Mouse (Mus musculus): Measurements from ENCODE around the gene Foxp3. TPM values are rescaled to one million over a fixed set of nuclear protein-coding genes. Genes with fewer than 3 reads are reported as not detected.

Gene Foxp3
- polyA plus RNA-seq, 1 experiment, result not detected

DNA sequence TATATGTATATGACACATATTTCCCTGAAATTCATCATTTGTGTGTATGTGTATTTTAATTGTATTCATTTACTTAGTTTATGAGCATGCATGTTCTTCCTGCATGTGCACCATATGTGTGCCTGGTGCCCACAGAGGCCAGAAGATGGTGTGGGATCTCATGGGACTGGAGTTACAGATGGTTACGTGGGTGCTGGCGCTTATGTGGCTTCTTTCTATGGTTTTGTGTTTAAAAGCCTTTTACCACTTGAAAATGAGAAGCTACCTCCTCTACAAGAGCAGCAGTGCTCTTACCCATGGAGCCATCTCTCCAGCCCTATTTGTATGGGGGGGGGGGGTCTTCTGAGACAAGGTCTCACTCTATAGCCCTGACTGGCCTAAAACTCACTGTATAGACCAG, 7.7 kb downstream of the Foxp3 start:
- H3K9ac ChIP-seq (ENCODE audit: low read depth, poor library complexity, severe bottlenecking), result no peak overlapping the region
- no peaks in the 10 kb centered on the region for H3K4me1 ChIP-seq (ENCODE audit: control insufficient read depth, insufficient read depth, low read length)
- H3K4me3 ChIP-seq (ENCODE audit: low read depth, low read length), result no peak overlapping the region
- no peaks in the 10 kb centered on the region for H3K9me3 ChIP-seq (replicated peaks; ENCODE audit: control insufficient read depth, insufficient read depth, low read length, poor library complexity, severe bottlenecking)
- H3K36me3 ChIP-seq (ENCODE audit: control insufficient read depth, insufficient read depth, low read length, poor library complexity, severe bottlenecking), result no peaks in the 10 kb centered on the region
- H3K27me3 ChIP-seq (ENCODE audit: control insufficient read depth, insufficient read depth, low read length, poor library complexity, severe bottlenecking), result no peaks in the 10 kb centered on the region
- no peak overlapping the region for H3K27ac ChIP-seq (ENCODE audit: insufficient read depth, low read length)
- TF ChIP-seq EP300 (IDR thresholded peaks at IDR 0.05; ENCODE audit: insufficient read depth, low read depth, low read length) (no peak), CTCF (IDR thresholded peaks at IDR 0.05; ENCODE audit: low read depth, low read length) (no peak), POLR2A (IDR thresholded peaks at IDR 0.05; ENCODE audit: insufficient read depth, low read length) (no peak)

DNA sequence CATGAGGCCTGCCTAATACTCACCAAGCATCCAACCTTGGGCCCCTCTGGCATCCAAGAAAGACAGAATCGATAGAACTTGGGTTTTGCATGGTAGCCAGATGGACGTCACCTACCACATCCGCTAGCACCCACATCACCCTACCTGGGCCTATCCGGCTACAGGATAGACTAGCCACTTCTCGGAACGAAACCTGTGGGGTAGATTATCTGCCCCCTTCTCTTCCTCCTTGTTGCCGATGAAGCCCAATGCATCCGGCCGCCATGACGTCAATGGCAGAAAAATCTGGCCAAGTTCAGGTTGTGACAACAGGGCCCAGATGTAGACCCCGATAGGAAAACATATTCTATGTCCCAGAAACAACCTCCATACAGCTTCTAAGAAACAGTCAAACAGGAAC, 10.4 kb downstream of the Foxp3 start:
- Histone ChIP-seq H3K9ac (ENCODE audit: low read depth, poor library complexity, severe bottlenecking) (no peak overlapping the region), H3K27ac (ENCODE audit: insufficient read depth, low read length) (no peak overlapping the region), H3K36me3 (ENCODE audit: control insufficient read depth, insufficient read depth, low read length, poor library complexity, severe bottlenecking) (no peaks in the 10 kb centered on the region; the same call in 1 of the 2 replicates), H3K27me3 (ENCODE audit: control insufficient read depth, insufficient read depth, low read length, poor library complexity, severe bottlenecking) (no peaks in the 10 kb centered on the region), H3K9me3 (replicated peaks; ENCODE audit: control insufficient read depth, insufficient read depth, low read length, poor library complexity, severe bottlenecking) (no peaks in the 10 kb centered on the region), H3K4me3 (ENCODE audit: low read depth, low read length) (no peak overlapping the region), H3K4me1 (ENCODE audit: control insufficient read depth, insufficient read depth, low read length) (no peaks in the 10 kb centered on the region)
- TF ChIP-seq POLR2A (IDR thresholded peaks at IDR 0.05; ENCODE audit: insufficient read depth, low read length), result no peak
- TF ChIP-seq EP300 (IDR thresholded peaks at IDR 0.05; ENCODE audit: insufficient read depth, low read depth, low read length), result no peak
- TF ChIP-seq CTCF (IDR thresholded peaks at IDR 0.05; ENCODE audit: low read depth, low read length), result no peak

DNA sequence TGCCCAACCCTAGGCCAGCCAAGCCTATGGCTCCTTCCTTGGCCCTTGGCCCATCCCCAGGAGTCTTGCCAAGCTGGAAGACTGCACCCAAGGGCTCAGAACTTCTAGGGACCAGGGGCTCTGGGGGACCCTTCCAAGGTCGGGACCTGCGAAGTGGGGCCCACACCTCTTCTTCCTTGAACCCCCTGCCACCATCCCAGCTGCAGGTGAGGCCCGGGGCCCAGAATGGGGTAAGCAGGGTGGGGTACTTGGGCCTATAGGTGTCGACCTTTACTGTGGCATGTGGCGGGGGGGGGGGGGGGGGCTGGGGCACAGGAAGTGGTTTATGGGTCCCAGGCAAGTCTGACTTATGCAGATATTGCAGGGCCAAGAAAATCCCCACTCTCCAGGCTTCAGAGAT, 12.9 kb downstream of the Foxp3 start:
- TF ChIP-seq EP300 (IDR thresholded peaks at IDR 0.05; ENCODE audit: insufficient read depth, low read depth, low read length), result no peak
- no peak for TF ChIP-seq POLR2A (IDR thresholded peaks at IDR 0.05; ENCODE audit: insufficient read depth, low read length)
- TF ChIP-seq CTCF (IDR thresholded peaks at IDR 0.05; ENCODE audit: low read depth, low read length), result no peak
- no peaks in the 10 kb centered on the region for H3K4me1 ChIP-seq (ENCODE audit: control insufficient read depth, insufficient read depth, low read length)

DNA sequence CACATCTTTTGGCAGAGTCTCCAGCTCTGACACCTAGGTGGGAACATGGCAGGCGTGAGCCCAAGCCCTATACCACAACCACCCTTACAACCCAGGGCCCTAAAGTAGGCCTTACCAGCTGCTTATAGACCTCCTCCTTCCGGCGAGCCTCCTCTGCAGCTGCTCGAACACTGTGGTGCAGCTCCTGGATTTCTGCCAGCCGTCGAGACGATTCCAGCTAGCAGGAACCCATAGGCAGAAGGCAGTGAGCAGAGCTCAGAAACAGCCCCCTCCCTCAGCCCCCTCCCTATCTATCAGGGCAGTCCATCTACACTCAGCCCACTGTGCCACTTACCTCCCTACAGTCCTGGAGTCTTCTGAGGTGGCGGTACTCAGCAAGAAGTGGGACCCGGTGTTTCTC, 21.9 kb downstream of the Foxp3 start:
- H3K36me3 ChIP-seq (ENCODE audit: control insufficient read depth, insufficient read depth, low read length, poor library complexity, severe bottlenecking), result peaks cover 2% of the 10 kb centered on the region; the same call in 1 of the 2 replicates
- no peaks in the 10 kb centered on the region for H3K9me3 ChIP-seq (replicated peaks; ENCODE audit: control insufficient read depth, insufficient read depth, low read length, poor library complexity, severe bottlenecking)
- H3K9ac ChIP-seq (ENCODE audit: low read depth, poor library complexity, severe bottlenecking), result no peak overlapping the region
- H3K27ac ChIP-seq (ENCODE audit: insufficient read depth, low read length), result no peak overlapping the region
- H3K4me1 ChIP-seq (ENCODE audit: control insufficient read depth, insufficient read depth, low read length), result no peaks in the 10 kb centered on the region
- H3K4me3 ChIP-seq (ENCODE audit: low read depth, low read length), result no peak overlapping the region
- TF ChIP-seq EP300 (IDR thresholded peaks at IDR 0.05; ENCODE audit: insufficient read depth, low read depth, low read length) (no peak), CTCF (IDR thresholded peaks at IDR 0.05; ENCODE audit: low read depth, low read length) (no peak), POLR2A (IDR thresholded peaks at IDR 0.05; ENCODE audit: insufficient read depth, low read length) (no peak)
- no peaks in the 10 kb centered on the region for H3K27me3 ChIP-seq (ENCODE audit: control insufficient read depth, insufficient read depth, low read length, poor library complexity, severe bottlenecking)

More for the DNA sequence above, 12.9 kb downstream of the Foxp3 start:
- H3K9ac ChIP-seq (ENCODE audit: low read depth, poor library complexity, severe bottlenecking), result no peak overlapping the region
- no peak overlapping the region for H3K4me3 ChIP-seq (ENCODE audit: low read depth, low read length)
- no peak overlapping the region for H3K27ac ChIP-seq (ENCODE audit: insufficient read depth, low read length)
- H3K27me3 ChIP-seq (ENCODE audit: control insufficient read depth, insufficient read depth, low read length, poor library complexity, severe bottlenecking), result no peaks in the 10 kb centered on the region
- no peaks in the 10 kb centered on the region for H3K9me3 ChIP-seq (replicated peaks; ENCODE audit: control insufficient read depth, insufficient read depth, low read length, poor library complexity, severe bottlenecking)
- H3K36me3 ChIP-seq (ENCODE audit: control insufficient read depth, insufficient read depth, low read length, poor library complexity, severe bottlenecking), result no peaks in the 10 kb centered on the region; the same call in 1 of the 2 replicates

DNA sequence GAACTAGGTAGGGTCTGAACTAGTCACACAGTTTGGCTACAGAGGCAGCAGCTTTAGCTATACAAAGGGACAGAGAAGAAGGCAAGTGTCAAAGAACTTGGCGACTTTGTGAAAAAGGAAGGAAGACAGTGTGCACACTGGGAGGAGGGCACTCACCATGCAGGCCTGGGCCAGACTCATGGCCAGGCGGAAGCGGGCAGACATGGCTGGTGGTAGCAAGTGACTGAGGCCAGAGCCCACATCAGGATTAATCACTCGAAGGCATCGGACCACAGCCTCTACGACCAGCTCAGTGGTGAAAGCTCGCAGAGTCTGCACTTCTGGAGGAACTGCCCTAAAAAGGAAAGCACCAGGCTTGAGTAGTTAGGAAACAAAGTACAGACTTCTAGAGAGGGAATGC, 30.6 kb downstream of the Foxp3 start:
- Histone ChIP-seq H3K4me3 (ENCODE audit: low read depth, low read length) (no peak overlapping the region), H3K9me3 (replicated peaks; ENCODE audit: control insufficient read depth, insufficient read depth, low read length, poor library complexity, severe bottlenecking) (no peaks in the 10 kb centered on the region), H3K36me3 (ENCODE audit: control insufficient read depth, insufficient read depth, low read length, poor library complexity, severe bottlenecking) (no peaks in the 10 kb centered on the region), H3K9ac (ENCODE audit: low read depth, poor library complexity, severe bottlenecking) (no peak overlapping the region), H3K27me3 (ENCODE audit: control insufficient read depth, insufficient read depth, low read length, poor library complexity, severe bottlenecking) (no peaks in the 10 kb centered on the region; the same call in 1 of the 2 replicates), H3K27ac (ENCODE audit: insufficient read depth, low read length) (no peak overlapping the region), H3K4me1 (ENCODE audit: control insufficient read depth, insufficient read depth, low read length) (no peaks in the 10 kb centered on the region)
- TF ChIP-seq CTCF (IDR thresholded peaks at IDR 0.05; ENCODE audit: low read depth, low read length) (no peak), POLR2A (IDR thresholded peaks at IDR 0.05; ENCODE audit: insufficient read depth, low read length) (no peak), EP300 (IDR thresholded peaks at IDR 0.05; ENCODE audit: insufficient read depth, low read depth, low read length) (no peak)

DNA sequence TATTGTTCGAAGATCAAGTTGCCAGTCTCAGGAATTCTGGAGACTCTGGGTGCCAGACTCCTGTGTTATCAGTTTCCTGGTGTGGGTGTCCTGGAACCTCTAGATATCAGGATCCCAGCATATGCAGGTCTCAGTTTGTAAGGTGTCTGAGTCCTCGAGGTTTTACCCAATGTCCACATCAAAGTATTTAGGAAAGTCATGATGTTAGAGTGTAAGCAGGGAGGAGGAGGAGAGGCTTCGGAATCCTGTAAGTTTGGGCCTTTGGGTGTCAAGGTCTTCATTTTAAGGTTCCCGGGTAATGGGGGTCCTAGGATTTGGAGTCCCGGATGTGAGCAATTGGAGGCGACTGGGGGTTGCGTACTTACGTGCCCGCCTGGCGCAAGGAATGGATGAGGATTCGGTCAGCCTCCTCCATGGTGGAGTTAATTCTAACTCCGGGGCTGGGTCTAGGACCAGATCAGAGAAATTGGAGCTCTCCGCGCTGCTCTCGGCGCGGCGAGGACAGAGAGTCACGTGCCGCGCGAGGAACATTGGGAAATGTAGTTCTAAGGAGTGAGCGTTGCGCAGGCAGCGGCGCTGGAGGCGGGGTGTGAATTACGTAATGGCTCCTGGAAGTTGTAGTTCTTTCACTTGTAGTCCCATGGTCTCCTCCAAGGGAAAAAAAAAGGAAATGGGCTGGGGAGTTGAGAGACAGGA, 31.6 kb downstream of the Foxp3 start, which contains the start of gene Ccdc22:
Gene Ccdc22 (minus strand): TSS at position 639 of the 696 bp plus-strand sequence.
- peak within 1 kb of the TSS; percentile 67 for H3K9ac ChIP-seq (ENCODE audit: low read depth, poor library complexity, severe bottlenecking)

More for the DNA sequence above, 31.6 kb downstream of the Foxp3 start, which contains the start of gene Ccdc22:
- no peaks in the 10 kb centered on the region for H3K4me1 ChIP-seq (ENCODE audit: control insufficient read depth, insufficient read depth, low read length)
- no peak within 1 kb of the TSS for H3K27ac ChIP-seq (ENCODE audit: insufficient read depth, low read length)
- no peaks in the 10 kb centered on the region for H3K9me3 ChIP-seq (replicated peaks; ENCODE audit: control insufficient read depth, insufficient read depth, low read length, poor library complexity, severe bottlenecking)
- TF ChIP-seq CTCF (IDR thresholded peaks at IDR 0.05; ENCODE audit: low read depth, low read length) (no peak), POLR2A (IDR thresholded peaks at IDR 0.05; ENCODE audit: insufficient read depth, low read length) (no peak), EP300 (IDR thresholded peaks at IDR 0.05; ENCODE audit: insufficient read depth, low read depth, low read length) (no peak)
- H3K36me3 ChIP-seq (ENCODE audit: control insufficient read depth, insufficient read depth, low read length, poor library complexity, severe bottlenecking), result no peaks in the 10 kb centered on the region
- H3K4me3 ChIP-seq (ENCODE audit: low read depth, low read length), result peak within 1 kb of the TSS; percentile 58
- no peaks in the 10 kb centered on the region; the same call in 1 of the 2 replicates for H3K27me3 ChIP-seq (ENCODE audit: control insufficient read depth, insufficient read depth, low read length, poor library complexity, severe bottlenecking)
